Mouse (Mus musculus): ENCODE measurements around the gene Itgb1bp1.

The Itgb1bp1 gene

DNA sequence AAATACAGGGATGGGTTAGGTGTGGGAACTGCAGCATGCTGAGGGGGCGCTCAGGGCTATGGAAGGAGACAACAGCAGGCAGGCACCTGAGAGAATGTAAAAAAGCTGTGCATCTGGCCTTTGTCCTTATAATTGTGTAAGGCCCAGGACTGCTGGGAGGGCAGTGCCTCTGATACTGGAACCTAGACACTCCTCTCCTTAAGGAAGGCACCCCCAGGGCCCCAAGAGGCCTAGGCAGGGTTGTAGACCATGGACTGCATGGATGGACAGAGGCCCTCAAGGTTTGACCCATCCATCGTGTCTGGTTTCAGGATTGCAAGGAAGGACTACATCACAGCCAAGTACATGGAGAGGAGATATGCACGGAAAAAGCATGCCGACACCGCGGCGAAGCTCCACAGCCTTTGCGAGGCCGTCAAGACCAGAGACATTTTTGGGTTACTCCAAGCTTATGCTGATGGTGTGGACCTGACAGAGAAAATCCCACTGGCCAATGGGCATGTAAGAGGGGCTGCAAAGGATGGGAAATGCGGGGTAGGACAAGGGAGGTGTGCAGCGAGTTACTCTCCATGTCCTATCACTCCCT is 41.6 kb downstream of the Itgb1bp1 start:
- DNase-seq (ENCODE audit: low read depth), result no peak

- DNase-seq (ENCODE audit: low read depth), result no peak
Observed at GRCm38 (mm10) chr12:21241965-21242364, 44.1 kb downstream of the Itgb1bp1 start.

DNA sequence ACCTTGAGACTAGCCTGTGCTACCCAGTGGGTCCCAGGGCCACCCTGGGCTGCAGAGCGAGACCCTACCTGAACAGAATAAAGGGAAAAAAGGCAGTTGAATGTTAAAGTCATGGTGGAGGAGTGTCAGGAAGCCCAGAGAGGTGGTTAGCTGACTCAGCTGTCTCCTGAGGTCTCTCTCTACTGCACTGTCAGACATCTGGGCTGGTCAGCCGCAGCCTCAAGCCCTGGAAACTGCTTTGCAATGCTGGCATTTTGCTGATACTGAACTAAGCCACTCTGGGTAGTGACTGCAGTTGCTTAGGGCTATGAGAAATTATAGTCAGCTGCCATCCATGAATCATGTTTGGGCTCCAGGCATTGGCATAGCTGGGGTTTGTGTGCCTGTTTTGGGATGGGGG is 51.5 kb downstream of the Itgb1bp1 start:
- no peak for DNase-seq (ENCODE audit: low read depth)

DNA sequence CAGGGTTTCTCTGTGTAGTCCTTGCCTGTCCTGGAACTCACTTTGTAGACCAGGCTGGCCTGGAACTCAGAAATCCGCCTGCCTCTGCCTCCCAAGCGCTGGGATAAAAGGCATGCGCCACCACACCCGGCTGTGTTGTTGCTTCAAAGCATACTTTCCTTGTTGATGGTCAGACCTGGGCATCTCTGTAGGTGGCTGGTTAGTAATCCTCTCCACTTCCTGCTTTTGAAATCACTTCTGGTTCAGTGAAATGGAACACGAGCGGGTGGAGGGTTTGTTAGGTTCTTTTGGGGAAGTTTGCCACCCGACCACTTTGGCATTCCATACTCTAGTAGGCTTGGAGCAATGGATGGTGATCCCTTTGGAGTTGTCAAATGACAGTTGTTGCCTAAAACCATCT is 52.4 kb downstream of the Itgb1bp1 start:
- DNase-seq (ENCODE audit: low read depth), result no peak

DNA sequence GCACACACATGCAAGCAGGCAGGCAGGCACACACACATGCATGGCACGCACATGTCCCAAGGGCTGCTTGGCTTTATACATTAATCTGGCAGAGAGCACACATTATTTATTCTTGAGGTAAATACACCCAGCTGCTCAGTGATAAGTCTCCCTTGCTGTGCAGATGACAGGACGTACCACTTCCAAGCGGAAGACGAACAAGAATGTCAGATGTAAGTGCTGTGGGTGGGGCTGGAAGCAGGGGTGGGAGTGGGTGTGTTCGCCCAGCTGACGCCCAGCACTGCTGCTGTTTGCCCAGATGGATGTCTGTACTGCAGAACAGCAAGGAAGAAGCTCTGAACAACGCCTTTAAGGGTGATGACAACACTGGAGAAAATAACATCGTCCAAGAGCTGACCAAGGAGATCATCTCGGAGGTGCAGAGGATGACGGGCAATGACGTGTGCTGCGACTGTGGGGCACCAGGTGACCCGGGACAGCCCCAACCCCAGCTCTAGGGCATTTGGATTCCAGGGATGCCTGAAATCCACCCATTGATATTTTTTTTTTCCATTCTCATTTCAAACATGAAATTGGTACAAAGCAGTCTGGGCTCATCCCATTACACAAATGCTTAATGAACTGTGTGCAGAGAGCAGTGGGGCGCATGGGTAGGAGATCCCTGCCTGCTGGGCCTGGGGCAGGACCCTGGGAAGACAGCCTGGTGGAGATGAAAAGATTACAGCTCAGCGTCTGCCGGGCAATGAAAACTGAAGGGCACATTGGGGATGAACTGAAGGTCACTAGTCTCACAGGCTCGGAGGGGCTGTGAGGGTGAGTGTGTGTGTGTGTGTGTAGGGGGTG is 56.8 kb downstream of the Itgb1bp1 start:
- no peak for DNase-seq (ENCODE audit: low read depth)

- no peak for DNase-seq (ENCODE audit: low read depth)
Observed at GRCm38 (mm10) chr12:21228650-21229049, 57.4 kb downstream of the Itgb1bp1 start.

DNA sequence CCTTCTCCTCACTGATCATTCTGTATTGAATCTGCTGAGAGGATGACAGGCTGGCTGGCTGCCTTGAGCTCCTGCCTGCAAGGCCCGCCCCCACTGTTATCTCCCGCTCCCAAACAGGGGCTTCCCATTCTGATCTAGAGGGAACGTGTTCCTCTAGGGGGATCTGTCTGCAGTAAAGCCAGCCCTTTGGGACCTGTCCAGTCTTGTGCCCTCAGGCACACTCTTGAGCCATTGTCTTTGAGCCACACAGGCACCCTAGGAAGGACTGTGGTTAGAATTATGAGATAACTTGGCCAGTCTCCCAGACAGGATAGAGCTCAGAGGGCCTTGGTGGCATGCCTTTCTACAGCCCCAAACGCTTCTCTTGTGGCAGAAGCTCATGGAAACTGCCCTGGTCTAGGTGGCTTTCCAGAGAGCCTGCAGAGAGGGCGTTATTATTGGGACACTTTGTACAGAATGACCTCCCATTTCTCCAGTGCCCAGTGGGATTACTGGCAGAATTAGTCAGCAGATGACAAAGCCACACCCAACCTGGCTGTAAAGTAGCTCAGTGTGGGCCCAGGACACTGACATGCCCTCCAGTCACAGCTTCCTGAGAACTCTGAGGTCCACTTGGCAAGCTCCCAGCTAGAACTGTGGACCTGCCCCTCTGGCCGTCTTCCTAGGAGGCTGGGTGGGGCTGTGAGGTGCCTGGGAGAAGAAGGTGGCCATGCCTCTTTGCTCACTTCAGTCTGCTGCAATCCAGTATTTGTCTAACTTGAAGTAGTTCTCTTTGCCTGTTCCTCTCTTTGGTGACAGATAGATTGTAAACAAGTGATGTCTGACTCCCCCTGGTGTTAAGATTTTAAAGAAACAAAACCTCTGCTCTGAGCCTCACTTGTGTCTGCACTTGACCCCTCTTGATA is 58.8 kb downstream of the Itgb1bp1 start:
- DNase-seq (ENCODE audit: low read depth), result peak; percentile 60

GRCm38 (mm10) chr12:21226316-21226715 is 59.8 kb downstream of the Itgb1bp1 start:
- no peak for DNase-seq (ENCODE audit: low read depth)

- DNase-seq (ENCODE audit: low read depth), result no peak
Observed at GRCm38 (mm10) chr12:21225358-21225757, 60.7 kb downstream of the Itgb1bp1 start.

- no peak for DNase-seq (ENCODE audit: low read depth)
Observed at GRCm38 (mm10) chr12:21223923-21224322, 62.2 kb downstream of the Itgb1bp1 start.

DNA sequence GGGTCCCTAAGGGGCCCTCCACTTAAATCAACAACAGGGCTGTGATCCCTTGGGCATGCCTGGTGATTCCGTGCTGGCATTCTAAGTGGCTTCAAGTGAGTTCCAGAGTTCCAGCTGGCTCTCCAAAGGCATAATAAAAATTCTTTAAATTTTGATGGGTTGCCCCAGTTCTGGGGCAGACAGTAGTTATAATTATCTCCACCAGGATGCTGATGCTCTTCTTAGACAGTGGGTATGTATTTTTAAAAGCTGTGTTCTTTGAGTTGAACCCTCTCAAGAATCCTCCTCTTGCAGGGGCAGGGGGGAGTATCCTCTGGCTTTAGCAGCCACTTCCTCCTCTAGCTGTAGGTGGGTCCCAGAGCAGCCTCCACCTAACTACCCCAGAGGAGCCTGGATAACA is 65.5 kb downstream of the Itgb1bp1 start:
- DNase-seq (ENCODE audit: low read depth), result no peak

DNA sequence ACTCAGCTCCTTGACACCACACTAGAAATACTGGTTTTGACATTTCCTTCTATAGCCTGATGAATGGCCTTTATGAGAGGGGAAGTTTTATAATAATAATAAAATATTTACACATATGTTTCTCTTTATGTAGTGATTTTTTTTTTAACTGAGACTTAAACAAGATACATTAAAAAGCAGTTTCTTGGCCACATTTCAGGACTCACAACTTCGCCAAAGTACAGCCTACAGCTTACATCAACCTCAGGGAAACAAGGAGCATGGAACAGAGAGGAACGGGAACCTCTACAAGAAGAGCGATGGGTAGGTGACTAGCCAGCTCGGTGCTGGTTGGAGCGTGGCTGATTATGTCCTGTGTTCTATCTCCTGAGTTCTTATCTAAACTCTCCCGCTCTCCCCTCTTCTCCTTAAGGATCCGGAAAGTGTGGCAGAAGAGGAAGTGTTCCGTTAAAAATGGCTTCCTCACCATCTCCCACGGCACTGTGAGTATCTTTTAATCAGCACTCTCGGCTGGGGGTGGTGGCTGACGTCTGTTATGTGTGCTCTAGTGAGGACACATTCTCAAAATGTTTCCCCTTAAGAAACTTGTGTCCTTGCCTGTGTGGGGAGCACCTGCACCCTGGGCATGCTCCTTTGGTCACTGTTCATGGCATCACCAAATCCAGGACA is 68.2 kb downstream of the Itgb1bp1 start:
- no peak for DNase-seq (ENCODE audit: low read depth)

- no peak for DNase-seq (ENCODE audit: low read depth)
Observed at GRCm38 (mm10) chr12:21214551-21215165, 71.4 kb downstream of the Itgb1bp1 start.

DNA sequence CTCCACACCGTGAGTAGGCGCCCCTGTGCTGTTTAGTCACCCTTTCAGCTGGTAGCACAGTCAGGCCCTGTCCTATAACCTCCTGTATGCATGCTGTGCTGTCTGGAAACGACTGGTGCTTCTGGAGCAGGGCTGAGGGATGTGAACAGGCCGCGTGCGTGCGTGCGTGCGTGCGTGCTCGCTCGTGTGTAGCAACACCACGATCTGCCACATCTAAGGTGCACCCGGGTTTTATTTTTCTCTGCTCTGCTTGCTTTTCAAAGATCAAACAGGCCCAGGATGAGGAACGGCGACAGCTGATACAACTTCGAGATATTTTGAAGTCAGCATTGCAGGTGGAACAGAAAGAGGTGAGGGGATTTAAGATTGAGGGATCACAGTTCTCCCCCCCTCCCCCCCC is 73.2 kb downstream of the Itgb1bp1 start:
- DNase-seq (ENCODE audit: low read depth), result peak; percentile 27

GRCm38 (mm10) chr12:21209273-21209672 is 76.8 kb downstream of the Itgb1bp1 start:
- no peak for DNase-seq (ENCODE audit: low read depth)

DNA sequence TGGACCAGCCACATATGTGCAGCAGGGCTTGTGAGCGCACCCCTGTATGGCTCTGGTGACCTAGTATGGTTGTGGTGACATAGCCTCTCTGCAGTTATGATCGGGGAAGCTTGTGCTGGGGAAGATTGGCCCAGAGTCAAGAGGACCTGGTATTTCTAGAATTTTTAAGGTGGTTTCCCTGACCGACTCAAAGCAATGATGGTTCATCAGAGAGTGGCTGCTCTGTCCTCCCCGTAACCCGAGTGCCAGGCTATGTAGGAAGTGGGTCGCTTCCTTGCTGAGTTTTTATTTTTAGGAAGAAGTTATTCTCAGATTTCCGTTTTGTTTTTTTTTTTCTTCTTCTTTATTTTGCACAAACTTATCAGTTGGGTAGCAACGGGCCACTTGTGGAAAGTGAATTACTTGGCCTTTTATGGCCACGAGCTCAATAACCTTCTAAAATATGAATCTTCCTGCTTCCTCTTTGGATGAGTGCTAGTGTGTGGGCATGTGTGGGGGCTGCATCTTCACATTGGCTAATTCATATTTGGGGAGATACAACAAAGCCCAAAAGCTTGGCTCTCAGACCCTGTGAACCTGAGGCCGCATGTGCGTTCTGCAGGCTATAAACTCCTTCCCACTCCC is 77.8 kb downstream of the Itgb1bp1 start:
- no peak for DNase-seq (ENCODE audit: low read depth)

DNA sequence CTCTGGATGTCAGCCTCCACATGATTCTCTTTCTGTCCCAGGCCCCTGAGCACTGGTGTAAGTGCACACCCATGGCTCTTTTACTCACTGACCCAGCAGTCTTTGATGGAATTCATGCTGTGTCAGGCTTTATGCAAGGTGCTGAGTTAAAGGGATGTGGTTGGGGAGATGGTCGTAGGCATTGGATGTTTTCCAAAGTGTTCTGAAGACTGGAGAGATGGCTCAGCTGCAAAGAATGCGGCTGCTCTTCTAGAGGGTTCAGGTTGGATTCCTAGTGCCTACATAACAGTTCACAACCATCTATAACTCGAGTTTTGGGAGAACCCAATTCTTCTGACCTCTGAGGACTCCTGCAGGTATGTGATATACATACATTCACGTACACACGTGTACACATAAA is 78.7 kb downstream of the Itgb1bp1 start:
- no peak for DNase-seq (ENCODE audit: low read depth)

GRCm38 (mm10) chr12:21205799-21206198 is 80.3 kb downstream of the Itgb1bp1 start:
- DNase-seq (ENCODE audit: low read depth), result no peak

DNA sequence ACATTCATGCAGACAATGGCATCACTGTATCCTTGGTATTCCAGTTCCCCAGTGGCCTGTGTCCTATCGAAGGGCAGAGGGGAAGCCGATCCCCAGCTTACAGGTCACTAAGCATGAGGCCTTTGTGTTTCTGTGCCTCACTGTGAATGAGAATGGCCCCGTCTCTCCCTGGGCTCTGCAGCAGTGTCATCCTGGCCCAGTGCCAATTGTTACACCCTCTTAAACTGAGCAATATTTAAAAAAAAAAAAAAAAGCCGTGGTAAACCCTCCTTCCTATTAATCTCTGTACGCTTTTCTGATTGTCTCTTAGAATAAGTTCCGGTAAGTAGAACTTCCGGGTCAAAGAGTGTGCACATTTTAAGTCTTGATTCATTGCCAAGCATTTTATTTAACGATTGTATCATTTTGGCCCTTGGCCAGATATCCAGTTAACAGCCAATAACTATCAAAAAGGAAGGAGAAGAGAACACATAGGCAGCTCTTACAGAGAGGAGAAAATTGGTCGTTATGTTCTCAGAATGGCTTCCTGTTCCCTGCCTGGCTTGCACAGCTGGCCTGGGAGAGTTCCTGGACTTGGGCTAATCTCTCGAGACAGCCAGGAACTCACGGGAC is 81.3 kb downstream of the Itgb1bp1 start:
- no peak for DNase-seq (ENCODE audit: low read depth)

DNA sequence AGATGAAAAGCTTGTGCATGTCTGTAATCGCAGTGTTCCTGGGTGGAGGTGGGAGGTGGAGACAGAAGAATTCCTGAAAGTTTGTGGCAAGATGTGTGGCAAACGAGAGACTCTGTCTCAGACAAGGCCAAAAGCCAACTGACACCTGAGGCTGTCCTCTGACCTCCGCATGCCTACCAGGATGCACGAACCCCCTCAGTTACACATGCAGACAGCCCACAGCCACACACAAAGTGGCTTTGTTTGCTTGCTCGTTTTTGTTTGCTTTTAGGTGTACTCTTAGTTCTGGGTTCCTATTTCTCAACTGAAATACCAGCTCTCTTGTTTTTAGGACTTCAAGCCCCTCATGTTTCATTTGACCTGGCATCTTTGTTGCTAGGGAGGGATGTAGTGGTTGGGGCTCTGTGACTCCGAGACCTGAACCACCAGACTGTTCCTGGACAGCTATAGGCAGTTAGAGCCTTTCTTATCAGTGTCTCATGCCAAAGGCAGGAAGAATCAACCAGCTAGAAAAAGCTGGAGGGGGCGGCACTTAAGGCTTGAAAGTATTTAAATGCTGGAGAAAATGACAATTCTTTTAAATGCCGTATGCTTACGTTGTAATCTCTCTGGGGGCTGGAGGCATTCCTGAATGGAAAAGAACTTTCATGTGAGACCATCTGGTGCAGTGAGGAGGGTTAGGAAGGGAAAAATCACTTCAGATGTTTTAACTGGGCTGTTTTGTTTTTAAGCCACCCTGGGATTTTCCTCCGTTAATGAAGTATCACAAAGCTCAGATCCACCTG is 84.4 kb downstream of the Itgb1bp1 start:
- DNase-seq (ENCODE audit: low read depth), result no peak
